Mouse (Mus musculus): ENCODE data around the gene Olfr520. TPM values are rescaled to one million over a fixed set of nuclear protein-coding genes. Genes with fewer than 3 reads are reported as not detected.
"Not testable (repeated sequence)": the region's sequence is repeated elsewhere in the genome, so short reads cannot be mapped to it uniquely, and the experiment has no call there.

Gene Olfr520
- polyA plus RNA-seq, 1 experiment from 2014 or later, result not detected

- not testable (repeated sequence) for H3K4me1 ChIP-seq (replicated peaks; ENCODE audit: control insufficient read depth, insufficient read depth, low read length); ATAC-seq (replicated peaks; ENCODE audit: low FRiP score, low TSS enrichment, low read depth); H3K27me3 ChIP-seq (replicated peaks; ENCODE audit: control insufficient read depth, insufficient read depth, low read length); H3K4me3 ChIP-seq (ENCODE audit: low read depth, low read length); H3K9me3 ChIP-seq (ENCODE audit: control insufficient read depth, low read length); DNase-seq (ENCODE audit: low spot score); H3K27ac ChIP-seq (ENCODE audit: low read depth); H3K9ac ChIP-seq (ENCODE audit: low read length); H3K4me2 ChIP-seq (ENCODE audit: low read length); H3K36me3 ChIP-seq (ENCODE audit: control insufficient read depth, insufficient read depth, low read length)
- 91% methylated on average over 9 of the region's 9 CpGs for WGBS
Measured at GRCm38 (mm10) chr7:99735491-99735890, 5.4 kb downstream of the Olfr520 start.

- H3K9ac ChIP-seq (ENCODE audit: low read length), result no peak overlapping the region
- H3K4me2 ChIP-seq (ENCODE audit: low read length), result no peak overlapping the region
- no peak overlapping the region for H3K4me3 ChIP-seq (ENCODE audit: low read depth, low read length)
- ATAC-seq (replicated peaks; ENCODE audit: low FRiP score, low TSS enrichment, low read depth), result no peak
- H3K4me1 ChIP-seq (replicated peaks; ENCODE audit: control insufficient read depth, insufficient read depth, low read length), result peaks cover 5% of the 10 kb centered on the region
- WGBS, result 37% methylated on average over 9 of the region's 9 CpGs
- H3K27ac ChIP-seq (ENCODE audit: low read depth), result peak overlapping the region; percentile 24; the same call in 1 of the 2 replicates
- DNase-seq (ENCODE audit: low spot score), result no peak
- no peaks in the 10 kb centered on the region for H3K27me3 ChIP-seq (replicated peaks; ENCODE audit: control insufficient read depth, insufficient read depth, low read length)
- H3K36me3 ChIP-seq (ENCODE audit: control insufficient read depth, insufficient read depth, low read length), result no peaks in the 10 kb centered on the region
- no peaks in the 10 kb centered on the region for H3K9me3 ChIP-seq (ENCODE audit: control insufficient read depth, low read length)
Measured at GRCm38 (mm10) chr7:99739276-99739675, 9.2 kb downstream of the Olfr520 start.

GRCm38 (mm10) chr7:99763207-99763606 is 33.1 kb downstream of the Olfr520 start, which contains the start of gene Olfr521:
Gene Olfr521 (plus strand): TSS chr7:99763507.
- no peak within 1 kb of the TSS for H3K4me3 ChIP-seq (ENCODE audit: low read depth, low read length)
- WGBS, result 88% methylated on average over 2 of the region's 2 CpGs
- no peak within 1 kb of the TSS for H3K9ac ChIP-seq (ENCODE audit: low read length)
- H3K27me3 ChIP-seq (replicated peaks; ENCODE audit: control insufficient read depth, insufficient read depth, low read length), result no peaks in the 10 kb centered on the region
- no peaks in the 10 kb centered on the region for H3K4me1 ChIP-seq (replicated peaks; ENCODE audit: control insufficient read depth, insufficient read depth, low read length)
- H3K27ac ChIP-seq (ENCODE audit: low read depth), result no peak within 1 kb of the TSS
- ATAC-seq (replicated peaks; ENCODE audit: low FRiP score, low TSS enrichment, low read depth) (no peak), DNase-seq (ENCODE audit: low spot score) (no peak)
- peaks cover 11% of the 10 kb centered on the region for H3K9me3 ChIP-seq (ENCODE audit: control insufficient read depth, low read length)
- H3K36me3 ChIP-seq (ENCODE audit: control insufficient read depth, insufficient read depth, low read length), result no peaks in the 10 kb centered on the region
- H3K4me2 ChIP-seq (ENCODE audit: low read length), result no peak within 1 kb of the TSS

GRCm38 (mm10) chr7:99781385-99781784 is 51.3 kb downstream of the Olfr520 start:
- ATAC-seq (replicated peaks; ENCODE audit: low FRiP score, low TSS enrichment, low read depth) (no peak), DNase-seq (ENCODE audit: low spot score) (no peak)
- Histone ChIP-seq H3K27me3 (replicated peaks; ENCODE audit: control insufficient read depth, insufficient read depth, low read length) (no peaks in the 10 kb centered on the region), H3K9me3 (ENCODE audit: control insufficient read depth, low read length) (no peaks in the 10 kb centered on the region), H3K27ac (ENCODE audit: low read depth) (no peak overlapping the region), H3K4me3 (ENCODE audit: low read depth, low read length) (no peak overlapping the region), H3K36me3 (ENCODE audit: control insufficient read depth, insufficient read depth, low read length) (no peaks in the 10 kb centered on the region), H3K4me2 (ENCODE audit: low read length) (no peak overlapping the region), H3K9ac (ENCODE audit: low read length) (no peak overlapping the region), H3K4me1 (replicated peaks; ENCODE audit: control insufficient read depth, insufficient read depth, low read length) (no peaks in the 10 kb centered on the region)
- 66% methylated on average over 5 of the region's 5 CpGs for WGBS

- H3K36me3 ChIP-seq (ENCODE audit: control insufficient read depth, insufficient read depth, low read length), result no peaks in the 10 kb centered on the region
- H3K9me3 ChIP-seq (ENCODE audit: control insufficient read depth, low read length), result no peaks in the 10 kb centered on the region
- no peak overlapping the region for H3K4me2 ChIP-seq (ENCODE audit: low read length)
- no peak for DNase-seq (ENCODE audit: low spot score)
- 63% methylated on average over 2 of the region's 2 CpGs for WGBS
- H3K4me3 ChIP-seq (ENCODE audit: low read depth, low read length), result no peak overlapping the region
- ATAC-seq (replicated peaks; ENCODE audit: low FRiP score, low TSS enrichment, low read depth), result no peak
- H3K27me3 ChIP-seq (replicated peaks; ENCODE audit: control insufficient read depth, insufficient read depth, low read length), result no peaks in the 10 kb centered on the region
- no peak overlapping the region for H3K27ac ChIP-seq (ENCODE audit: low read depth)
- no peak overlapping the region for H3K9ac ChIP-seq (ENCODE audit: low read length)
- no peaks in the 10 kb centered on the region for H3K4me1 ChIP-seq (replicated peaks; ENCODE audit: control insufficient read depth, insufficient read depth, low read length)
Measured at GRCm38 (mm10) chr7:99781916-99782315, 51.8 kb downstream of the Olfr520 start.

GRCm38 (mm10) chr7:99783421-99783820 is 53.3 kb downstream of the Olfr520 start:
- Histone ChIP-seq H3K4me1 (replicated peaks; ENCODE audit: control insufficient read depth, insufficient read depth, low read length) (peaks cover 3% of the 10 kb centered on the region; the same call in 1 of the 2 replicates), H3K36me3 (ENCODE audit: control insufficient read depth, insufficient read depth, low read length) (no peaks in the 10 kb centered on the region), H3K27me3 (replicated peaks; ENCODE audit: control insufficient read depth, insufficient read depth, low read length) (no peaks in the 10 kb centered on the region), H3K4me3 (ENCODE audit: low read depth, low read length) (no peak overlapping the region), H3K4me2 (ENCODE audit: low read length) (no peak overlapping the region), H3K27ac (ENCODE audit: low read depth) (no peak overlapping the region), H3K9me3 (ENCODE audit: control insufficient read depth, low read length) (no peaks in the 10 kb centered on the region), H3K9ac (ENCODE audit: low read length) (no peak overlapping the region)
- WGBS, result 87% methylated on average over 7 of the region's 7 CpGs
- DNase-seq (ENCODE audit: low spot score), result no peak
- no peak for ATAC-seq (replicated peaks; ENCODE audit: low FRiP score, low TSS enrichment, low read depth)

- WGBS, result 83% methylated on average over 3 of the region's 3 CpGs
- no peaks in the 10 kb centered on the region for H3K9me3 ChIP-seq (ENCODE audit: control insufficient read depth, low read length)
Measured at GRCm38 (mm10) chr7:99785553-99785952, 55.5 kb downstream of the Olfr520 start.

More at GRCm38 (mm10) chr7:99785553-99785952, 55.5 kb downstream of the Olfr520 start:
- H3K4me1 ChIP-seq (replicated peaks; ENCODE audit: control insufficient read depth, insufficient read depth, low read length), result peaks cover 4% of the 10 kb centered on the region; the same call in 1 of the 2 replicates
- no peak overlapping the region for H3K4me3 ChIP-seq (ENCODE audit: low read depth, low read length)
- no peak overlapping the region for H3K9ac ChIP-seq (ENCODE audit: low read length)
- H3K27ac ChIP-seq (ENCODE audit: low read depth), result no peak overlapping the region
- H3K27me3 ChIP-seq (replicated peaks; ENCODE audit: control insufficient read depth, insufficient read depth, low read length), result no peaks in the 10 kb centered on the region
- no peaks in the 10 kb centered on the region for H3K36me3 ChIP-seq (ENCODE audit: control insufficient read depth, insufficient read depth, low read length)
- no peak overlapping the region for H3K4me2 ChIP-seq (ENCODE audit: low read length)
- no peak for ATAC-seq (replicated peaks; ENCODE audit: low FRiP score, low TSS enrichment, low read depth)
- DNase-seq (ENCODE audit: low spot score), result no peak

Other genes starting within 250 kb of the Olfr520 start
- gene Rps3, start 246.5 kb upstream of the Olfr520 start, polyA plus RNA-seq (2014; fragmentation: Nextera tagmentation; extraction: Ambion mirVana), result 963 and 1,042 TPM in 2 replicates
- 5.3 and 6.1 TPM in 2 replicates for gene Arrb1, start 194.8 kb upstream of the Olfr520 start, polyA plus RNA-seq (2014; fragmentation: Nextera tagmentation; extraction: Ambion mirVana)
- gene Tpbgl, start 103.2 kb upstream of the Olfr520 start, polyA plus RNA-seq (2014; fragmentation: Nextera tagmentation; extraction: Ambion mirVana), result 1.3 and 1.7 TPM in 2 replicates
- gene Slco2b1, start 18.9 kb upstream of the Olfr520 start, polyA plus RNA-seq (2014; fragmentation: Nextera tagmentation; extraction: Ambion mirVana), result 2.2 and 2.3 TPM in 2 replicates
- not detected in 2 replicates for gene Olfr521, start 33.2 kb downstream of the Olfr520 start, polyA plus RNA-seq (2014; fragmentation: Nextera tagmentation; extraction: Ambion mirVana)
- gene Neu3, start 98.1 kb downstream of the Olfr520 start, polyA plus RNA-seq (2014; fragmentation: Nextera tagmentation; extraction: Ambion mirVana), result 3.5 and 3.6 TPM in 2 replicates
- gene Xrra1, start 128.8 kb downstream of the Olfr520 start, polyA plus RNA-seq (2014; fragmentation: Nextera tagmentation; extraction: Ambion mirVana), result 0.27 and 0.31 TPM in 2 replicates
- 287 and 307 TPM in 2 replicates for gene Spcs2, start 133.2 kb downstream of the Olfr520 start, polyA plus RNA-seq (2014; fragmentation: Nextera tagmentation; extraction: Ambion mirVana)